Mouse (Mus musculus): ENCODE data around the gene Gucy2d. TPM values are rescaled to one million over a fixed set of nuclear protein-coding genes. Genes with fewer than 3 reads are reported as not detected.

Gene Gucy2d
- total and polyA plus RNA-seq, 2 experiments from 2014 or later = 0.08 TPM; not detected in 1

- H3K27me3 ChIP-seq (ENCODE audit: control insufficient read depth, insufficient read depth, low read length) = no peaks in the 10 kb centered on the region
- 64% methylated on average over 11 of the region's 11 CpGs for WGBS
These were observed 7.5 kb downstream of the Gucy2d start for GRCm38 (mm10) chr7:98447585-98448308.

GRCm38 (mm10) chr7:98448309-98448630 lies 8.1 kb downstream of the Gucy2d start:
- no peak for DNase-seq (ENCODE audit: low spot score)
- no peak overlapping the region for H3K27ac ChIP-seq (ENCODE audit: low read depth)

More at GRCm38 (mm10) chr7:98447585-98448308, 7.5 kb downstream of the Gucy2d start:
- H3K27ac ChIP-seq (ENCODE audit: low read depth) = no peak overlapping the region
- H3K9ac ChIP-seq (replicated peaks; ENCODE audit: low read depth, low read length) = no peak overlapping the region
- no peak overlapping the region for H3K4me2 ChIP-seq (ENCODE audit: low read depth, low read length)
- no peaks in the 10 kb centered on the region for H3K36me3 ChIP-seq (replicated peaks; ENCODE audit: control insufficient read depth, insufficient read depth, low read length)
- no peaks in the 10 kb centered on the region for H3K4me1 ChIP-seq (ENCODE audit: control insufficient read depth, insufficient read depth)
- peak; percentile 11; the same call in 1 of the 2 replicates for ATAC-seq (ENCODE audit: insufficient read depth, low read depth)
- peak; percentile 39 for DNase-seq (ENCODE audit: low spot score)
- H3K9me3 ChIP-seq (replicated peaks; ENCODE audit: control insufficient read depth, low read length) = no peaks in the 10 kb centered on the region
- TF ChIP-seq CTCF (IDR thresholded peaks at IDR 0.05; ENCODE audit: low read depth) = peak; percentile 56
- TF ChIP-seq EP300 (IDR thresholded peaks at IDR 0.05; ENCODE audit: low read depth) = no peak
- no peak overlapping the region for H3K4me3 ChIP-seq (ENCODE audit: low read depth, low read length)

GRCm38 (mm10) chr7:98449696-98450095 lies 9.5 kb downstream of the Gucy2d start:
- TF ChIP-seq EP300 (IDR thresholded peaks at IDR 0.05; ENCODE audit: low read depth) (no peak), CTCF (IDR thresholded peaks at IDR 0.05; ENCODE audit: low read depth) (no peak)
- H3K27me3 ChIP-seq (ENCODE audit: control insufficient read depth, insufficient read depth, low read length) = no peaks in the 10 kb centered on the region
- H3K4me1 ChIP-seq (ENCODE audit: control insufficient read depth, insufficient read depth) = 0 out of 2 replicates have a peak, but pooled peaks cover 5% of the 10 kb centered on the region
- 77% methylated on average over 9 of the region's 9 CpGs for WGBS
- no peak for DNase-seq (ENCODE audit: low spot score)
- H3K9ac ChIP-seq (replicated peaks; ENCODE audit: low read depth, low read length) = no peak overlapping the region
- H3K9me3 ChIP-seq (replicated peaks; ENCODE audit: control insufficient read depth, low read length) = no peaks in the 10 kb centered on the region
- no peak for ATAC-seq (ENCODE audit: insufficient read depth, low read depth)
- no peaks in the 10 kb centered on the region for H3K36me3 ChIP-seq (replicated peaks; ENCODE audit: control insufficient read depth, insufficient read depth, low read length)
- H3K4me2 ChIP-seq (ENCODE audit: low read depth, low read length) = no peak overlapping the region
- no peak overlapping the region for H3K27ac ChIP-seq (ENCODE audit: low read depth)
- no peak overlapping the region for H3K4me3 ChIP-seq (ENCODE audit: low read depth, low read length)

More at GRCm38 (mm10) chr7:98448309-98448630, 8.1 kb downstream of the Gucy2d start:
- Histone ChIP-seq H3K4me2 (ENCODE audit: low read depth, low read length) (no peak overlapping the region), H3K36me3 (replicated peaks; ENCODE audit: control insufficient read depth, insufficient read depth, low read length) (no peaks in the 10 kb centered on the region), H3K4me3 (ENCODE audit: low read depth, low read length) (no peak overlapping the region), H3K27me3 (ENCODE audit: control insufficient read depth, insufficient read depth, low read length) (no peaks in the 10 kb centered on the region), H3K9me3 (replicated peaks; ENCODE audit: control insufficient read depth, low read length) (no peaks in the 10 kb centered on the region), H3K4me1 (ENCODE audit: control insufficient read depth, insufficient read depth) (no peaks in the 10 kb centered on the region), H3K9ac (replicated peaks; ENCODE audit: low read depth, low read length) (no peak overlapping the region)
- ATAC-seq (ENCODE audit: insufficient read depth, low read depth) = no peak
- TF ChIP-seq EP300 (IDR thresholded peaks at IDR 0.05; ENCODE audit: low read depth) = no peak
- no peak for TF ChIP-seq CTCF (IDR thresholded peaks at IDR 0.05; ENCODE audit: low read depth)
- 75% methylated on average over 5 of the region's 5 CpGs for WGBS

DNA sequence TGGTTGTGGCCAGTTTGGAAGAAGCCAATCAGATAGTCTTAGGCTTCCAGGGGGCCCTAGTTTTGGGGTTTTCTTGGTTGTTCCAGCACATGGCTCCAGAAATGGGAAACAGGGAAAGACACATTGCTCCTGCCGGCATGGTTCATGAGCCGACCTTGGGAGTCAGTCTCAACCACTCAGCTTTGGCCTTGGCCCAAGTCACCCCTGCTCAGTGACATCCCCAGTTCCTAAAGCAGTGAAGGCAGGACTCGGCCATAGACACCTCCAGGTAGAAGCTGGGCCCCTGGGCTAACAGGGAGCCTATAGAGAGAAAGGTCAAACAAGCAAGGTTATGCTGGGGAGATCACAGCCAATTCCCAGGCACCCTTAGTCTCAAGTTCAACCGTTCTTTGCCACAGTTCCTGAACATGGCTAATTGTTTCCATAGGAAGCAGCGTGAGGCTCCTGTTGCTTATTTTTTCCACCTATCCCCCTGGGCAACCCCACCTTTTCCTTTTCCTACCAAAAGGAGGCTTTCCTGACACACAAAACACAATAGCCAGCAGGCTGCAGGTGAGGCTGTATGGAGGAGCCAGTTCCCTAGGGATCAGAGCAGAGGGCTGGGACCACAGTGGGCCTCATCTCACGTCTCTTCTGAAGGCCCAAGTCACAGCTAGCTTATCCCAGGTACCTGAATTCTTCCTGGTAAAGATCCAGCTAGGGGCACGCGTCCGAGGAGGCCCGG lies 14.3 kb downstream of the Gucy2d start:
- H3K36me3 ChIP-seq (replicated peaks; ENCODE audit: control insufficient read depth, insufficient read depth, low read length) = no peaks in the 10 kb centered on the region
- ATAC-seq (ENCODE audit: insufficient read depth, low read depth) (no peak), DNase-seq (ENCODE audit: low spot score) (no peak)
- H3K4me1 ChIP-seq (ENCODE audit: control insufficient read depth, insufficient read depth) = 0 out of 2 replicates have a peak, but pooled peaks cover 5% of the 10 kb centered on the region
- no peak overlapping the region for H3K27ac ChIP-seq (ENCODE audit: low read depth)
- H3K4me2 ChIP-seq (ENCODE audit: low read depth, low read length) = no peak overlapping the region
- no peak overlapping the region for H3K4me3 ChIP-seq (ENCODE audit: low read depth, low read length)
- TF ChIP-seq EP300 (IDR thresholded peaks at IDR 0.05; ENCODE audit: low read depth) (no peak), CTCF (IDR thresholded peaks at IDR 0.05; ENCODE audit: low read depth) (no peak)
- 57% methylated on average over 10 of the region's 10 CpGs for WGBS
- no peak overlapping the region for H3K9ac ChIP-seq (replicated peaks; ENCODE audit: low read depth, low read length)
- no peaks in the 10 kb centered on the region for H3K9me3 ChIP-seq (replicated peaks; ENCODE audit: control insufficient read depth, low read length)
- H3K27me3 ChIP-seq (ENCODE audit: control insufficient read depth, insufficient read depth, low read length) = no peaks in the 10 kb centered on the region

DNA sequence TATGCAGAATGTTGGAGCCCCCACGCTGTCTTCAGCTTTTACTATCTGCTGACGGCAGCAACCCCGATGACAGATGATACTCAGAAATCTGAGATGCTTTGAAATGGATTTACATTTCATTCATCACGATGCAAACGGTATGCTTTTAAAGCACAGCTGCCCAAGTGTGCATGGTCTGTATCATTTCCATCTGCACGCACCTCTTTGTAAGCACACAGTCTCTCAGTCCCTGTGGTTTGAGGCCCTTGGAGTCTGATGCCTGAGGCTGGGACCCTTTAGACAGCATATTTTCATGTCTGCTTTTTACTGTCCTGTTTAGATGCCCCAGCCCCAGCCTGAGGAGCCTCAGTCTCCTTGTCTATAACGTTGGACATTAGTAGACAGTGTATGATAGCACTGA lies 20.1 kb downstream of the Gucy2d start:
- no peak for ATAC-seq (ENCODE audit: insufficient read depth, low read depth)
- Histone ChIP-seq H3K4me3 (ENCODE audit: low read depth, low read length) (no peak overlapping the region), H3K4me2 (ENCODE audit: low read depth, low read length) (no peak overlapping the region), H3K27ac (ENCODE audit: low read depth) (no peak overlapping the region), H3K9me3 (replicated peaks; ENCODE audit: control insufficient read depth, low read length) (no peaks in the 10 kb centered on the region), H3K36me3 (replicated peaks; ENCODE audit: control insufficient read depth, insufficient read depth, low read length) (no peaks in the 10 kb centered on the region), H3K27me3 (ENCODE audit: control insufficient read depth, insufficient read depth, low read length) (no peaks in the 10 kb centered on the region), H3K9ac (replicated peaks; ENCODE audit: low read depth, low read length) (no peak overlapping the region), H3K4me1 (ENCODE audit: control insufficient read depth, insufficient read depth) (no peaks in the 10 kb centered on the region)
- TF ChIP-seq EP300 (IDR thresholded peaks at IDR 0.05; ENCODE audit: low read depth) = no peak
- TF ChIP-seq CTCF (IDR thresholded peaks at IDR 0.05; ENCODE audit: low read depth) = no peak
- DNase-seq (ENCODE audit: low spot score) = no peak
- 55% methylated on average over 7 of the region's 7 CpGs for WGBS
